In genomic region chr7:67549073-67549561, GRCm38 (mm10) we compare ENCODE assay signal across 8 mouse cellular contexts.
A peak's percentile ranks its signal among the peaks of the same experiment; 100 is the strongest.
DNase-seq lines count a peak whose midpoint lies in the region; ATAC-seq and TF ChIP-seq lines count a peak whose summit lies in the region.

No protein-coding gene starts in this region.

- H3K36me3 ChIP-seq in forebrain, embryonic 11.5 days (ENCODE audit: control insufficient read depth, insufficient read depth, low read length) = no peaks in the 10 kb centered on the region
- no peaks in the 10 kb centered on the region for H3K36me3 ChIP-seq in heart, embryonic 14.5 days (ENCODE audit: control insufficient read depth, insufficient read depth, low read length)
- H3K36me3 ChIP-seq in liver, embryonic 14.5 days (replicated peaks; ENCODE audit: control insufficient read depth, insufficient read depth, low read depth) = no peaks in the 10 kb centered on the region
- no peaks in the 10 kb centered on the region for H3K36me3 ChIP-seq in neural tube, embryonic 13.5 days

- no peak for TF ChIP-seq EP300 in liver, embryonic 14.5 days (IDR thresholded peaks at IDR 0.05; ENCODE audit: low read depth)

- peak; percentile 18 to 25 for DNase-seq in B cell, adult 2 months
- DNase-seq in brain, adult 2 months (ENCODE audit: low read depth, low spot score) = peak; percentile 98
- DNase-seq in forebrain, embryonic 11.5 days (ENCODE audit: low spot score) = peak; percentile 69
- DNase-seq in kidney, postnatal 10 days = peak; percentile 88
- DNase-seq in liver, embryonic 14.5 days (ENCODE audit: low read depth in 3 of 3, low spot score in 3 of 3) = no peak
- DNase-seq in testis, postnatal 10 days (ENCODE audit: low spot score) = peak; percentile 84

- no peak overlapping the region for H3K9ac ChIP-seq in forebrain, embryonic 11.5 days (ENCODE audit: low read length)
- H3K9ac ChIP-seq in heart, embryonic 14.5 days (ENCODE audit: low read length) = no peak overlapping the region
- H3K9ac ChIP-seq in liver, embryonic 14.5 days (replicated peaks) = no peak overlapping the region
- no peak overlapping the region for H3K9ac ChIP-seq in neural tube, embryonic 13.5 days

- no peak overlapping the region for H3K4me2 ChIP-seq in forebrain, embryonic 11.5 days (ENCODE audit: low read depth, low read length, severe bottlenecking)
- no peak overlapping the region for H3K4me2 ChIP-seq in heart, embryonic 14.5 days (ENCODE audit: low read length)
- no peak overlapping the region for H3K4me2 ChIP-seq in liver, embryonic 14.5 days (ENCODE audit: low read depth)
- H3K4me2 ChIP-seq in neural tube, embryonic 13.5 days = no peak overlapping the region

- H3K27me3 ChIP-seq in forebrain, embryonic 11.5 days (ENCODE audit: control insufficient read depth, insufficient read depth, low read length) = no peaks in the 10 kb centered on the region
- H3K27me3 ChIP-seq in heart, embryonic 14.5 days (ENCODE audit: control insufficient read depth, insufficient read depth, low read length) = no peaks in the 10 kb centered on the region
- H3K27me3 ChIP-seq in liver, embryonic 14.5 days (ENCODE audit: control insufficient read depth, insufficient read depth, low read length) = no peaks in the 10 kb centered on the region
- H3K27me3 ChIP-seq in neural tube, embryonic 13.5 days = no peaks in the 10 kb centered on the region

- 32% methylated on average over 6 of the region's 6 CpGs for WGBS in forebrain, embryonic 11.5 days
- 17% methylated on average over 6 of the region's 6 CpGs for WGBS in heart, embryonic 14.5 days
- WGBS in liver, embryonic 14.5 days (ENCODE audit: insufficient replicate concordance) = 35% methylated on average over 6 of the region's 6 CpGs
- WGBS in neural tube, embryonic 13.5 days = 27% methylated on average over 6 of the region's 6 CpGs

- no peaks in the 10 kb centered on the region for H3K4me1 ChIP-seq in forebrain, embryonic 11.5 days (replicated peaks; ENCODE audit: control insufficient read depth, insufficient read depth, low read length)
- peaks cover 5 to 16% of the 10 kb centered on the region in 2 experiments; a peak in 3 of 4 replicates for H3K4me1 ChIP-seq in heart, embryonic 14.5 days (ENCODE audit: control insufficient read depth in 2 of 2, insufficient read depth in 2 of 2, low read length in 2 of 2)
- no peaks in the 10 kb centered on the region for H3K4me1 ChIP-seq in liver, embryonic 14.5 days (replicated peaks; ENCODE audit: control insufficient read depth in 2 of 2, insufficient read depth in 2 of 2, low read length in 1 of 2)
- H3K4me1 ChIP-seq in neural tube, embryonic 13.5 days (replicated peaks) = peaks cover 10% of the 10 kb centered on the region

- H3K9me3 ChIP-seq in forebrain, embryonic 11.5 days (ENCODE audit: control insufficient read depth, low read length) = no peaks in the 10 kb centered on the region
- no peaks in the 10 kb centered on the region for H3K9me3 ChIP-seq in heart, embryonic 14.5 days (ENCODE audit: control insufficient read depth, low read length)
- no peaks in the 10 kb centered on the region for H3K9me3 ChIP-seq in liver, embryonic 14.5 days (ENCODE audit: control insufficient read depth, low read length)
- H3K9me3 ChIP-seq in neural tube, embryonic 13.5 days = no peaks in the 10 kb centered on the region

- peak; percentile 62 for TF ChIP-seq CTCF in liver, embryonic 14.5 days (IDR thresholded peaks at IDR 0.05; ENCODE audit: low read depth)

- ATAC-seq in forebrain, embryonic 11.5 days (replicated peaks; ENCODE audit: low FRiP score) = no peak
- peak; percentile 61 for ATAC-seq in heart, embryonic 14.5 days (ENCODE audit: insufficient number of reproducible peaks, insufficient read depth, low FRiP score, low read depth)
- ATAC-seq in liver, embryonic 14.5 days (ENCODE audit: insufficient read depth) = no peak
- peak; percentile 90 for ATAC-seq in neural tube, embryonic 13.5 days (ENCODE audit: low read depth)

- no peak overlapping the region for H3K4me3 ChIP-seq in forebrain, embryonic 11.5 days (ENCODE audit: low read depth, low read length)
- H3K4me3 ChIP-seq in heart, embryonic 14.5 days (ENCODE audit: control insufficient read depth in 1 of 2, insufficient read depth in 1 of 2, low read depth in 1 of 2, low read length in 2 of 2) = no peak overlapping the region
- no peak overlapping the region for H3K4me3 ChIP-seq in liver, embryonic 14.5 days (ENCODE audit: insufficient read depth in 1 of 2, low read depth in 2 of 2, low read length in 2 of 2)
- H3K4me3 ChIP-seq in neural tube, embryonic 13.5 days = no peak overlapping the region

- no peak overlapping the region for H3K27ac ChIP-seq in forebrain, embryonic 11.5 days (ENCODE audit: low read depth, low read length)
- peak overlapping the region in 1 of 2 experiments; percentile 2; a peak in 2 of 4 replicates for H3K27ac ChIP-seq in heart, embryonic 14.5 days (replicated peaks in 1 of 2; ENCODE audit: control insufficient read depth in 1 of 2, insufficient read depth in 1 of 2, low read depth in 2 of 2, low read length in 2 of 2)
- H3K27ac ChIP-seq in liver, embryonic 14.5 days = no peak overlapping the region
- 0 out of 2 replicates have a peak overlapping the region, but pooled peaks have one; percentile 13 for H3K27ac ChIP-seq in neural tube, embryonic 13.5 days (replicated peaks)

Comparison
In these comparisons a context has a peak if more than half of its experiments do, and no peak if none do; other contexts are left out.
1. DNase-seq: peak in B cell, adult 2 months (2 of 2), brain, adult 2 months (single experiment), forebrain, embryonic 11.5 days (single experiment), kidney, postnatal 10 days (single experiment) and testis, postnatal 10 days (single experiment); none in liver, embryonic 14.5 days (0 of 3).
2. ATAC-seq: peak in heart, embryonic 14.5 days (single experiment) and neural tube, embryonic 13.5 days (single experiment); none in forebrain, embryonic 11.5 days (single experiment) and liver, embryonic 14.5 days (single experiment).